Mouse (Mus musculus) kidney, postnatal 14 days (tissue): Measurements from ENCODE around the gene Dnaja1.

Experiments
- DNase-seq: peaks from one replicate; pipeline ENCODE4 v3.0.0; 2022; ENCODE audit warnings: mixed read lengths

Dnaja1 gene

DNA sequence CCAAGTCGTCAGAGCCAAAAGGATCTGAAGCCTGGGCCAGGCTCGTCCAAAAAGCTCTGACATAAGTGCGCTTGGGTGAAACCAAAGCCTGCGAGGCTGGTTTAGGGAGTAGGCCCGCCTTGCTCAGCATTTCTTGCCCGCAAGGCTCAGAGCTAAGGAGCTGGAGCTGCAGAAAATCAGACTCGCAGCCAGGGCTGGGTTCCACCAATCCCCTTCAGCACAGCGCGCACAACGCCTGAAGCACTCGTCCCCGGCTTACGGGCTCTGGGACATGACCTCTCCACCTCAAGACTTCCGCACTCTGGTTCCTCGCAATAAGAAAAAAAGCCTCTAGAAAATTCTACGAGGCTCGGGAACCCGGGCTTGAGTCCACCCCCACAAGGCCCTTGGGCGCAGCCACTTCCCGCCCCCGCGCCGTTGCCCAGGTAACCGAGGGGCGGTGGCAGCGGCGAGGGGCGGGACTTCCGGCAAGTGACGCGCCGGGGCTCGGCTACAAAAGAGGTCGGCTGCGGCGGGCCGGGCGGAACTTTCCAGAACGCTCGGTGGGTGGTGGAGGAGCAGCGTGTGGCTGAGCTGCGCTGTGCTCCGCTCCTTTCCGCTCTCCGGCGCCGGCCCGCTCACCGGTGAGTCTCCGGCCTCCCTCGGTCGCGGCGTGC lies at the start of gene Dnaja1:
Gene Dnaja1, plus strand, starts transcription at position 140 of the 656 bp plus-strand sequence.
- peak; percentile 98 for DNase-seq

DNA sequence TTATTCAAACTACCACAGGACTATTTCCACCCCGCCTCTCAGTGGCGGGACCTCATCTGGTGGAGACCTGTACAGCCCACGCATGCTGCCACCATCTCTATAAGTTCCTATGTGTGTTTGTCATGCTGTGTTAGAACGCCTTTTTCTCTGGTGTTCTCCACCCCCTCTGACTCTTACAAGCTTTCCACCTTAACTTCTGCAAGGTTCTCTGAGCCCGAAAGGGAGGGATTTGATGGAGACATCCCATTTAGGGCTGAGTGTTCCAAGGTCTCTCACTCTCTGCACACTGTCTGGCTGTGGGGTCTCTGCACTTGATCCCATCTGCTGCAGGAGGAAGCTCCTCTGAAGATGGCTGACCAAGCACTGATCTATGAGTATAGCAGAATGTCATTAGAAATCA lies 48.4 kb upstream of the Dnaja1 start:
- DNase-seq, result no peak

DNA sequence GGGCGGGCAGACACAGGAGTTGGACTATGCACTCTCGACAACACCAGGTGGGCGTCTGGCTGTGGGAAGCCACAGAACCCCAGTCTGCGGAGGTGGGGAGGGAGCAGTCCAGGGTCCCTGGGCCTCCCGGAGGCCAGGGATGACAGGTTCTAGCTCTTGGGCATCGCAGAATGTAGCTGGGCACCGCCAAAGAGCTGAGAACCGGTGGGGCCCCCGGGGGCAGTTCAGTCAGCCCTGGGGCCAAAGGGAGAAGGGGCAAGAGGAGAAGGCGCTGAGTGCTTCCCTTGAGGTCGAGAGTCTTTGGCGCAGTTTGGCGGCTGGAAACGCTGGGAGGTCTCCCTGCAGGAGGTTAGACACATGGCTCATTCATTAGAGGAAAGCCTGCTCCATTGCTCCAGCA lies 45.6 kb upstream of the Dnaja1 start:
- no peak for DNase-seq

DNA sequence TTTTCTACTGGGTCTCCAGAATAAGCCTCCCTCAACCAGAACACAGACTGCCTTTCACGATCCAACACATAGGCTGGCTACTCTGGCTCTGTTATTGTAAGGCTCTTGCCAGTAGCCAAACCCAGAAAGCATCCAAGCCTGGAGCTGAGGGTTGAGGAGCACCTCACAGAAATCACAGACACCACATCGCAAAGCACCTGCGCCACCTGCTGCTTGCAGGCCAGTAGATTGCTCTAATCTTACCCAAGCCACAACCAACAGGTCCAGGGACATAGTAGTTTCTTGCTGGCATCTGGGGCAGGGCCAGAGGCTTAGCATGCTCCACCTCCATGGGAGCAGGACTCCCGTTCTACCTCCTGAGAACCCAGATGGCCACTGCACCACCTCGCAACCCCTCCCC lies 44.8 kb upstream of the Dnaja1 start:
- DNase-seq, result peak; percentile 29

DNA sequence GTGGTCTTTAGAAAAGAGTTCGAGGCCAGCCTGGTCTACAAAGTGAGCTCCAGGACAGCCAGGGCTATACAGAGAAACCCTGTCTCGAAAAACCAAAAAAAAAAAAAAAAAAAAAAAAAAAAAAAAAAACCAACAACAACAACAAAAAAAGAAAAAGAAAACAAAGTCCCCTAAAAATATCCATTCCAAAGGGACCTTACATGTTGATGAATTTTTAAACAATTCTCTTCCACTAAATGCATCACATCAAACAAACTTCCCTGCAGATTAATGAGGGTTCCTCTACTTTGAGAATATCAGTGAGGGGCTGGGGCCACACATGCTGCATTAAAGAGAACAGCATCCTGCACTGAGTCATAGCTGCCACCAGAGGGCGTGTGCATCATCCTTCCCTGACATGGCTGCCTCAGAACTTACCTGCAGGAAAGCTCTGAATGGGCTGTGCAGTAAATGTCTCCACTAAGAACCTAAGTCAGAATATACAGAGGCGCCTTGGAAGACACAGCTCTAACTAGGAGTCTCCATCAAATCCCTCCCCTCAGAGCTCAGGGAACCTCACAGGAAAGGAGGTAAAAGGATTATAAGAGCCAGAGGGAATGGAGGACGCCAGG lies 41.6 kb upstream of the Dnaja1 start:
- peak; percentile 53 for DNase-seq

DNA sequence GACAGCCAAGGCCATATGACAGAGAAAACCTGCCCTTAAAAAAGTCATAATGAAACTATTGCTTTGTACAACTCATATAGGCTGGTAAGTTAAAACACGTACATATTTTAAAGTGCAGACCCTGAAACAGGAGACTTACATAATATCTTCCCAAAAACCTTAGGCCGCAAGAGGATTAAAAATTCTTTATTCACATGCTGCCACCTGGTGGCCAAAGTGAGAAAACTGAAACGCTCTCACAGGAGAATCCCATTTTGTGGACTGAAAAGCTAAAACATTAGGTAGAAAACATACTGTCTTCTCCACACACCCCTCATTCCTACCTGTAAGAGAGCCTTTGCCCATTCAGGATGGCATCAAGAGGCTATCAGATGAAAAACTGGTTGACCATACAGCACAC lies 40.0 kb upstream of the Dnaja1 start:
- DNase-seq, result peak; percentile 56

DNA sequence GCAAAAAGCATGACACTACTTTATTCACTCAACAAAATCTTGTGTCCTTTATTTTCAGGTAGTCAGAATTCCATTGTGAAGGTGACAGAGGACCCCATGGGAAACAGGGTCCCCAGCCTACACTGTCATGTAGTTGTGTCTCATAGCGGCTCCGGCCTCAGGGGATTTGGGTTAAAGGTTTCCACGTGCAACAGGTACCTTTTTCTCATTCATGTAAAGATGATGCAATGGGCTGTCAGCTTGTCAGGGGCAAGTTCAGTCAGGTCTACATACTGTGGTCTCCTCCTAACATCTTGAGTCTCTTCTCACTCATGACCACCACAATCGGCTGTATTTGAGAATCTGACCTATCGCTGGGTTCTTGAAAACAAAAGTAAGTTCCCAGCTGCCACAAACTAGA lies 39.6 kb upstream of the Dnaja1 start:
- no peak for DNase-seq

DNA sequence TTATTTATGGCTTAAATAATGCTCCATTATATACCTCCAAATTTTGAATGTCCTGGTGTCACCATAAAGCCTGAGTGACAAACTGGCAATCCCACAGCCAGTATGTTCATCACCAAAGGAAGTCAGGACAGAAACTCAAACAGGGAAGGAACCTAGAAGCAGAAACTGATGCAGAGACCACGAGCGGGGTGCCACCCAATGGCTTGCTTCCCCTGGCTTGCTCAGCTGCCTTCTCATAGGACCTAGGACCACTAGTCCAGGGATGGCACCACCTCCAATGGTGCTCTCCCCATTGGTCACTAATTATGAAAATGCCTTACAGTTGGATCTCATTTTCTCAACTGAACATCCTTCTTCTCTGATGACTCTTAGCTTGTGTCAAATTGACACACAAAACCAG lies 38.6 kb upstream of the Dnaja1 start:
- no peak for DNase-seq

DNA sequence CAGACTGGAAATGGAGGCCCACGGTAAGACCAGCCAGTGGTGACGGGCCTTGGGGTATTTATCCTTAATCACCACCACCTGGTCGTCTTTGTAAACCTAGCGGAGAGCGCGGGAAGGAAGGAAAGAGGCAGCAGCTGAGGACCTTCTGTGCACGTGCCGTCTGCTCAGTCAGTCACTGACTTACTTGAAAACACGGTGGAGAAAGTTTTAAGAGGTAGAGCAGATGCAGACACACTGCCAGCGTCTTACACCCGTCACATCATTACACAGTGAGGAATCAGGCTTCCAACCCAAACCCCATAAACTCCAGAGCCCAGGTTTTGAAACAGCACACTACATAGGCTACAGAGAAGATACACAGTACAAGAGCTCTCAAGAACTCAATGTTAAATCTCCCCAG lies 30.9 kb upstream of the Dnaja1 start:
- DNase-seq, result no peak

DNA sequence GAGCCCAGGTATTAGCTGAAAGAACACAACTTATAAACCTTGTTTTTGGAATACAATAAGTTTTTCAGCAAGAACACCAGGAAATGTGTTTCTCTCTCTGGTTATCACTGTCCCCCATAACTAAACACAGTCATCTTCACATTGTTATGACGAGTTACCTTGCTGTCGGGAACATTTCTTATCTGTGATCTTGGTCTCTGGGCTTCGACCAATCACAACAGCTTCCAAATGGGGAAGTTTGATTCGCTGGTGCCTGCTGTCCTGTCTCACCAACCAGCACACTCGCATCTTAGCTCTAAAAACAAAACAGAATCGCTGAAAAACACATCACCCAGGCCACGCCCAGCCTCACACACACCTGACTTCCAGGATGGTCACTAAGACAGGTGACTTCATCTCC lies 24.9 kb upstream of the Dnaja1 start:
- no peak for DNase-seq

DNA sequence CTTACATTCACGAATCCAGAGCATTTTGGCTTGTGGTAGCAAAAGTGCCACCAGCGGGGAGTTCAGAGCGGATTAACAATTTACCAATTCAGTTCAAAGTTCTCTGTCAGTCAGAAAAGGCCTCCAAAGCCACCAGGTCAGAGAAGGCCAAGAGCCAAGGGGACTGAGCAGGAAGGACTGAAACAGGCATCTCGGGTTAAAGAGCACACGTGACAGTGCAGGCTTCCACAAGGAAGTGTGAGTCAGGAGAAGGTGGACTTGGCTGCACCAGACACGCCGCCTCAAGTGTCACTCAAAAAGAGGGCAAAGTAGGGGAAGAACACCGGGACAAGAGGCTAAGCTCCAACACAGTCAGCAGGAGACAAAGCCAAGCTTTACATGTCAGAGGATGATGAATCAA lies 21.7 kb upstream of the Dnaja1 start:
- DNase-seq, result peak; percentile 81

DNA sequence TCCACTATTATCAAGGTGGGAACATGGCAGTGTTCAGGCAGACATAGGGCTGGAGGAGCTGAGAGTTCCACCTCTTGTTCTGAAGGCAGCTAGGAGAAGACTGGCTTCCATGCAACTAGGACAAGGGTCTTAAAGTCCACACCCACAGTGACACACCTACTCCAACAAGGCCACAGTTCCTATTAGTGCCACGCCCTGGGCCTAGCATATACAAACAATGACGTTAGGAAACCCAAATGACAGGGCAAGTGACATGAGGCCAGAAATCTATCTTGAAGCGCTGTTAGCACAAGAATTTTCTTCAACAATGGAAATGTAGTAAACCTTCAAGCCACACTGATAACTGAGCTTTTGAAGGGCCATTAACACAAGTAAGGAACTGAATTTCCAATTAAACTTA lies 20.2 kb upstream of the Dnaja1 start:
- no peak for DNase-seq

DNA sequence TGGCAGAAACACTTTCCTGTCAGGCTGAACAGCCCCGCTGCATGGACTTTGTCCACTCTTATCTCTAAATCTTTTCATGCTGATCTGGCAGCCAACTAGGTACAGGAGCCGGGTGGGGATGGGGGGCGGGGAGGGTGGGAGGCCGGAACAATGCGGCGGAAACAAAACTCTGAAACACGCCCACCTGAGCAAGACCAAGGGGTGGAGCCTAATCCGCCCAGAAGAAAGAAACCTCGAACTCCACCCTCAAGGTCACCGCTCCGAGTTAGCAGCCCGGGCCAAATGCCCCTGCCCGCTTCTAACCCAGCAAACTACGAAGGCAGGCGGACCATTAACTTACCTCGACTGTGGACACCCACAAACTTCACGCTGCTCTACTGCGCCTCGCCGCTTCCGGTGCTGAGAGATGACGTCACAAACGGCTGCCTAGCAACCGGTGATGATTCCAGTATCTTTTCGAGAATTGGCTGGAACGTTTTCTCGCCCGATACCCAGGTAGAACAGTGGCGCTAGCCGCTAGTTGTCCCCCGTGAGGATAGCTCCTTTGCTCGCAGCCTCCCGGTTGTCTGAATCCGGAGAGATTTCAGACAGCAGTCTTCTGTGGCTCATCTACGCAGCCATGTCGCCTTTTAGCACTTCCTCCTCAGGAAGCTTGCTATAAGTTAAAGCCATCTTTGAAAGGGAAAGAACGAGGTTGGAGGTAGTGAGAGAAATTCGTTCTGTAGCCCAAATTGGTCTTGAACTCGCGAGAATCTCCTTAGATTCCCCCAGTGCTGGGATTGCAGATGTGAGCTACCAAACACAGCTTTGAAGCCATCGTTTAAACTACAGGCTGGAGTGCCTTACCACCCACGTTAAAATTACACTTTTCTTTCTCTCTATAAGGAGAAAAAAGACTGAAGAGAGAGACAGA lies 18.9 kb upstream of the Dnaja1 start, which contains the start of gene Aptx:
Gene Aptx, minus strand, starts transcription at position 398 of the 913 bp plus-strand sequence.
- DNase-seq, result peak; percentile 97

DNA sequence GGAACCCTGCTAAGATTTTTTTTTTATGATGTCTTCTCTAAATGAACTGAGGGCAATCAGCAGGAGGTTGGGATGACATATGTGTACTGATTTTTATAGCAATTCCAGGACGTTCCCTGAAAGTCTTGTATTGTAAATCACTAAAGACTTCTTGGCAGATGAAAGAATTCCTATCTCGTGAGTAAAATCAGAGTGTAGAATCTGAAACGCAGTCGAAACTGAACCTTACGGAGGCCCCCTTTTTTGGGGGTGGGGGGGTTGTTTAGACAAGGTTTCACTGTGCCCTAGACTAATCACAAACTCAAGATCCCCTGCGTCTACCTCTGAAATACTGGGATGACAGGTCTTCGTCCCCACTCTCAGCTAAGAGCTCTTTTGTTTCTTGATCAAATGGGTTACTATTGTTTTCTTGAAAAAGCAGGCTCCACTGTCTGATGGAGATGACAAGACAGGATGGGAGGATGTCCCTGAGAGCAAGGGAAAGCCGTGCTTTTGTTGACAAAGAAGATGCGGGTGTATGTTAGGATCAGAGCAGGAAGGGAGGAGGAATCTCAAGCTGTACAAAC lies 18.2 kb upstream of the Dnaja1 start:
- DNase-seq, result no peak

DNA sequence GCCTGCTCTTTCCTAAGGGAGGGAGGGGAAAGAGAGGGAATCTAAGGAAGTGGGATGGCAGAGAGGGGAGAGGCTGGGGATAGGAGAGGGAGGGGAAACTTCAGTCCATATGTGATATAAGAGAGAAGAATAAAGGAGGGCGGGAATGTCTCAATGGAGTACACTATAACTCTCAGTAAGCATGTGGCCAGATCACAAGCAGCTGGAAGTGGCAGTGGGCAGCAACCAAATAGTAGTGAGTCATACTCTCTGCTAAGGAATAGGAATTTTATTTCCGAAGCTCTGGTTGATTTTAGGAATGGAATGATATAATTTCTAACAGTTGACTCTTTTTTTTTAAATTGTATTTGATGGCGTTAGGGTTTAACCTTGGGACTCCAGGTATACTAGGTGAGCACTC lies 4.8 kb upstream of the Dnaja1 start:
- DNase-seq, result no peak

DNA sequence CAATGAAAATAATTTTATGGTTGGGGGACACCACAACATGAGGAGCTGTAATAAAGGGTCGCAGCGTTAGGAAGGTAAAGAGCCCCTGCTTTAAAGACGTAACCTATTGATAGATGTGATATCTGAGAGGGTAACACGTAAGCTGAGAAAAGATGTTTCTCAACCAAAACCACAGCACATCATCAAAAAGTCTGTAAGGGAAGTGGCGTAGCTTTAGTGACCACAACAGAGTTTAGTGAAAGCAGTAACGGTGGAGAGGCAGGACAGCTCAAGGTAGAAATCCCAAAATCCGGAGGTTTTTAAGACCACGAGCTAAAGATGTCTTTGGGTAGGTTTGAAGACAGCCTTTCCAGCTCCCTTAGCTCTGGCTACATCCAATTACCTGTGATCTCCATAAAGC lies 1.0 kb upstream of the Dnaja1 start:
- no peak for DNase-seq

DNA sequence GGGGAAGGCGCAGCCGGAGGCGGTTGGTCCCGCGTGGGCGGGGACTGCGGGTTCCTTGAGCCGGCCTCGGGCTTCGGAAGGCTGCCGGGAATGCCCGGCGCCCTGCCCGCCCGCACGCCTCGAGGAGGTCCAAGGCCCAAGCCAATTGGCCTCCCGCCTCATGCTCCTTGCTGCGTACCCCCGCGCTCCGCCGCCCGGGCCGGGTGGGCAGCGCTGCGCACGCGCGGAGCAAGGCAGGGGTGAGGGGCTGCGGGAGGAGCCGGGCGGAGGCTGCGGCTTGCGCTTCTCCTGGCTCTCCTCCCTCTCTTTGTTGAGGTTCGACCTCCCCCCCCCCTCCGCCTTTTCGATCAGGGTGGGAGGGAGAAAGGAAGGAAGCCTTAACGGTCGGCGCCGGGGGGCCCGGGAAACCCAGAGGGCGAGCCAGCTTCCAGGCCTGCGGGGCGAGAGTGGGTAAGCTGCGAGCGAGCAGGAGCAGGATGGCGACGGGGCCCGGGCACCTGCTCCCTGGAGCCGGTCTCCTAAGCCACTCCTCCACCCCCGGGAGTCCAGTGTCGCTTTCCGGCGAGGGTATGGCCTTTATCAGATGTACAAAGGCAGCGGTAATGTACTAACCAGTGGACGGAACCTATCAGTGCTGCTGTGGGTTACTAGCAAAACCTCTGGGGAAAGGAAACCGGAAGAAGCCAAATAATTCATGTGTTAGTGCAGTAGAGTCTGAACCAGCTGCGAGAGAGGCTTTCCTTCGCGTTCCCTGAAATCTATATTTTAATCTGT lies 924 bp downstream of the Dnaja1 start:
- DNase-seq, result peak; percentile 86

DNA sequence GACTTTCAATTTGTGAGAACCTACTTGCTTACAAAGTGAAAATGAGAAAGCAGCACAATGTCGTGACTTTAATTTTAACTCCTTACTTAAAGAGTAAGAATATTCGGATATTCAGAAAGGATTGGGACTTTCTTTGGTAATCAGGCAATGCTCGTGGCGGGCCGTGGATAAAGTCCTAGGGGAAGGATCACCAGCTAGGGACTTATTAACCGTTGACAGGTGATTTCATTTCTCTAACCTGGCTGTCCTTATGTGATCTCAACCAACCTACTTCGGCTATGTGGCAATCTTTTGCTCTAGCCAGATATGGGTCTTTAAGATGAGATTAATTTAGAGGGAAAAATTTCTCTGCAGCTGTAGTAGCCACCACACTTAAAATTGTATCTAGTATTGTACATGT lies 3.2 kb downstream of the Dnaja1 start:
- DNase-seq, result peak; percentile 29

DNA sequence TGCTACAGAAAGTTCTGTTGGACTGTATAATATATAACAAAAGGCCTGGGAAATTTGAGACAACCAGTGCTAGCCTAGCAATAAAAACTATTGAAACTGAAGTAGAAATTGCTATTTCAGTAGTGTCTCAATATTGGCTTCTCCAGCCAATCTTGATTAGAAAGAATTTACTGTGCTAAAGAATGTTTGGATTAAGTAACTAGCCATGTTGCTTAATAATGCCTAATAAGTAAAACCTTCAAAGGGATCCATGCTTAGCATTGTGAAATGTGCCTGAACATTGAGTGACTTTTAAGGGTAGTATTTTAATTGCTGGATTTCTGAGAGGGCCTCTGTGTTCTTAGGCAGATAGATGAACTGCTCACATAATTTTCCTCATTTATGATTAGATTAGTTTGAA lies 3.6 kb downstream of the Dnaja1 start:
- no peak for DNase-seq

DNA sequence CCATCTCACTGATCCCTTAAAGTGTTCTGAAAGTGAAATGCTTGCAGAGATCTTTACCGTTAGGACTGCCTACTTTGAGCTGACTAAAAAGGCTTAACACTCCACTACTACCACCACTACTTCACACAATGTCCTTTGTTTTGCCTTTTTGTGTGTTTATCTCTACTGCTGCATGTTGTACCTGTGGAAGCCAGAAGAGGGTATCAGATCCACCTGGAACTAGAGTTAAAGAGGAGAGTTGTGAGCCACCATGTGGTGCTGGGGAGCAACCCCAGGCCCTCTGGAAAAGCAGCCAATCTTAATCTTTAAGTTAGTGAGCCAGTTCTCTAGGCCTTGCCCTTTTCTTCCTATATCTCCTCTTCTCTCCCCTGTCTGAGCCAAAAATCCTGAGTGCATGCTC lies 5.3 kb downstream of the Dnaja1 start:
- no peak for DNase-seq

DNA sequence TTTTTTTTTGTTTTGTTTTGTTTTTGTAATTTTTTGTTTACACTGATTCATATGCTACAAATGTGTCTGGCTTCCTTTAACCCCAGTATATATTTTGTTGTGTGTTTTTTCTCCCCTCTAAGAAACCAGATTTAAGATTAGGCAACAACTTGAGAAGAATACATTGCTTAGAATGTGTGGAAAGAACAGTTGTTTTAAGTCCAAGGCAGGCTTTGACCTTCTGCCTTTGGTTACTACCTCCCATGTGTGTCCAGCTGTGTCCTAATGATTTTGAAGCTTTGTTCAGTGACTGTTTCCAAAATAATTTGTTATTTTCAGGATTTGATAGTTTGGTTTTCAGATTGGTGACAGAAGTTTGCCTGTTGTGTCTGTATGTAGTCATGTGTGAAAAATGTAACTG lies 9.3 kb downstream of the Dnaja1 start:
- no peak for DNase-seq

DNA sequence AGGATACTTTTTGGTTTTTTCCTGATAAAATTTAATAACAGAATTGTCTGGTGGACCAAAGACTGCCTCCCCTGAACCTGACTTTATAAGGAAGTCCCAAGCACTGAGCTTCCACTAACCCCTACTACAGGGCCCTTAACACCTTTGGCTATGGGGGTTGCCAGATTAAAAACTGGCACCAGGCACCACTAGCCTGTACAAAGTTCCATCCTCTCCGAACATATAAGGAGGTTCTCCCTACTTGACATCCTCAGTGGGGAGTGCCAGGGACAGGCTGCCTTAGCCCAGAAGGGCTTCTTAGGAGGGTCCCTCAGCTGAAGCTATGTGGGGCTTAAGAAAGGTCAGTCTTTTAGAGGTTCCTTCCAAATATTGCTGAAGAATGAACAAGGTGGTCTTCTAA lies 13.4 kb downstream of the Dnaja1 start:
- DNase-seq, result no peak
